Mouse (Mus musculus) granulocyte monocyte progenitor cell, adult 5-6 weeks (primary cell): Measurements from ENCODE around the gene Pbx2. TPM values are rescaled to one million over a fixed set of nuclear protein-coding genes. Genes with fewer than 3 reads are reported as not detected.
"Not testable (repeated sequence)": the region's sequence is repeated elsewhere in the genome, so short reads cannot be mapped to it uniquely, and the experiment has no call there.

Experiments used
- ATAC-seq: replicated peaks from 2 replicates; pipeline ENCODE4 v1.8.0; 2016; ENCODE audit warnings: mild to moderate bottlenecking, moderate TSS enrichment, inconsistent platforms; ENCODE audit not compliant: poor library complexity, severe bottlenecking
- total RNA-seq, 2 experiments: library from RNA; stranded (forward) in 1 of 2; stranded (reverse) in 1 of 2; fragments of 200-712, 200-1000 nt in 1 of 2; fragments of >200 nt in 1 of 2; fragmentation: Nextera tagmentation in 1 of 2; gene quantifications; 2 replicates each; pipeline ENCODE4 v1.2.3; 2014 to 2017

The Pbx2 gene
- total RNA-seq (2014; fragmentation: Nextera tagmentation): 21.1 and 29.7 TPM in 2 replicates
- total RNA-seq (2017): 25.1 and 34.4 TPM in 2 replicates

- no peak for ATAC-seq
Measured at GRCm38 (mm10) chr17:34591029-34591993, at the start of gene Pbx2. TSS of gene Pbx2 (plus strand) at chr17:34591266.

DNA sequence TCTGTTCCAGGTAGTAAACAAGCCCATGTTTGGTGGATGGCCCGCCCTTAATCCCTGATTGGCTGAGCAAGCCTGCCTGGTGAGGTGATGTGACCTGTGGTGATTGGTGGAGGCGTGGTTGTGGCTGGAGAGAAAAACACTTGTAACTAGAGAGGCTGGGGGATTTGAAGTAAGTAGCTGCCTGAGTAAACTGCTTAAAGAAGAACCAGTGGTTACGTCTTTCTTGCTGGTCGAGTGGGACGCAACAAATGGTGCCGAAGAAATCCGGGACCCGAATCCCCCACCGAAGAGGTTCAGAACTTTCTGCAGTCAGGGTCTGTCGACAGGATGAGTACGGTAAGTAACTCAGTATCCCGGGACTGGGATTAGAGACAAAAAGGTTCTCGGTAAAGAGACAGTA lies 47.5 kb upstream of the Pbx2 start:
- not testable (repeated sequence) for ATAC-seq

GRCm38 (mm10) chr17:34546797-34547196 lies 44.3 kb upstream of the Pbx2 start:
- ATAC-seq: no peak

DNA sequence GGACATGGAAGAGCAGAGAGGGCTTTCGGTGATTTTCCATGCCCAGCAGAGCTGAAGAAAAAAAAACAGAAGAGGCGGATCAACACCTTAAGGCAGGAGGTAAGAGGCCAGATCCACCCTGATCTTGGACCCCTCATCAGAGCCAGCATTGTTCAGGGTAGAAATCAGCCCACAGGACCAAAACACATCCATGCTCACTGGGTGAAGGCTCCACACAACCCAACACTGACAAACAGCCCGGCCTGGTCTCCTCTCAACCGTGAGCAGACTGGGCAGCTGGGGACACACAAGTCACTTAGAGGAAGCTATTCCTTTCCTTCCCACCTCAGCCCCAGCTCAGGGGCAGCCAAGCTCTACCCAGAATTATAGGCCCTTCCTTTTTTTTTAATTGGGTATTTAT lies 43.5 kb upstream of the Pbx2 start:
- no peak for ATAC-seq

DNA sequence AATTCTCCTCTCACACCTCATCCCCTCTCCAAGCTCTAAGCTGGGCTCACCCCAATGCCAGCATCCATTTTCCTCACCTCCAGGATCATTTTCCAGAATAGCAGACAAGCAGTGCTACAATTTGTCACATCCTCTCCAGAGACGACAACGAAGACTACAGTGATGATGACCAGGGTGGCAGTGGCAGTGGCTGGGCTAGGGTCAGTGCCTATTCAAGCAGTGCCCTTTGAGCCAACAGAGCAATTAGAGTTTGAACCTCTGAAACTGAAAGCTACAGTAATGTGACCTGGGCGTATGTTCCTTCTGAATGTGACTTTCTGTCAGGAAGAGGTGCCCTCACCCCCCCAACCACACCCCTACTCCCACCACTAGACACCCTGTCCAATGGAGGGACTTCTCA lies 41.9 kb upstream of the Pbx2 start:
- ATAC-seq: no peak

GRCm38 (mm10) chr17:34549843-34550242 lies 41.2 kb upstream of the Pbx2 start:
- ATAC-seq: no peak

DNA sequence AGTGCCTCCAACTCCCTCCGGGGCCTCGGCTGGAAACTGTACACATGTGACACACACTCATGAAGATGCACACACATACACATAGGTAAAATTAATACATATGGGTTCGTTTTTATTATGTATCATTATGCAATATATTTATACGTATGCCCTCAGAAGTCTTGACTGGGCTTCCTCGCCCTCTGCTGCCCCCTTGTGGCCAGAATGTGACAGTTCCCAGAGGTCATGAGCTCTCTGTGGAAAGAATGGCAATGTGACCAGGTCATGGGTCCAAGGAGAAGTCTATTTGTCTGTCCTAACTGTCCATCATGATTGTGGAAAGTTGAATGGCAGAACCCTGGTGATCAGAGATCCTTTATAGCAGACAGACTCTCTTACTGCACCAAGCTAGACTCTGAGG lies 35.6 kb upstream of the Pbx2 start:
- peak; percentile 74 for ATAC-seq

GRCm38 (mm10) chr17:34556406-34556805 lies 34.7 kb upstream of the Pbx2 start:
- ATAC-seq: no peak

GRCm38 (mm10) chr17:34557411-34557810 lies 33.7 kb upstream of the Pbx2 start:
- no peak for ATAC-seq

DNA sequence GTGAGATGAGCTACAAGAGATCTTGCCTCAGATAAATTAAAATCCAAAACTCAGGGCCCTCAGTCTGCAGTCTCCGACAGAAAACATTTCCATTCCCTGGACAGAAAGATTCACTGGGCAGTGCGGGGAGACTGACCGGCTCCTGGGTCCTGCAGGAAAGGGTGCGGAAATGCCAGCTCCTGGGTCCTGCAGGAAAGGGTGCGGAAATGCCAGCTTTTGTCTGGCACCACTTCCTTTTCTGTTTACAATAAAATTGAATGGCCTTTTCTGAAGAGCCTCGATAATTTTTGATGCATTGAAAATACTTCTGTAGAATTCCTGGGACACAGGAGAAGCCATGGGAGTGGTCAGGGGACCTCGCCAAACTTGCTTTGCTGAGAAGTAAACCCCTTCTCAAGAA lies 31.9 kb upstream of the Pbx2 start:
- no peak for ATAC-seq

- ATAC-seq: no peak
Measured at GRCm38 (mm10) chr17:34559895-34560294, 31.2 kb upstream of the Pbx2 start.

GRCm38 (mm10) chr17:34560438-34560837 lies 30.6 kb upstream of the Pbx2 start:
- no peak for ATAC-seq

DNA sequence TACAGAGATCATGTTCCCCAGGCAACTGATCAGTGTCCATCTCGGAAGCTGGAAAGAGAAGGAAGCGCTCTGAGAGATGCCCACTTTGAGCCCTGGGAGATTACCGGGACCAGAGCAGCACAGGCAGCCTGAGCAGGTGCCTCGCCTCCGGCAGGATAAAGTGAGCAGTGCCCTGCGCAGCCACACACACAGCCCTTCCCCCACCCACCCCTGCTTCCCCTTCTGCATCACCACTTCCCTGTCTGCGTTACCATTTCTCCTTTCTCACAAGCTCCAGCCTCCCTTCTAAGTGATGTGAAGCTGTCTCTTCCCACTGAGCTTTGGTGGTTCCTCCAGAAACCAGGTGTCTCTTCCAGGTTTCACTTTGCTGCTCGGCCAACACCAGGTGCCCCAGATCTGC lies 29.9 kb upstream of the Pbx2 start:
- ATAC-seq: peak; percentile 84

DNA sequence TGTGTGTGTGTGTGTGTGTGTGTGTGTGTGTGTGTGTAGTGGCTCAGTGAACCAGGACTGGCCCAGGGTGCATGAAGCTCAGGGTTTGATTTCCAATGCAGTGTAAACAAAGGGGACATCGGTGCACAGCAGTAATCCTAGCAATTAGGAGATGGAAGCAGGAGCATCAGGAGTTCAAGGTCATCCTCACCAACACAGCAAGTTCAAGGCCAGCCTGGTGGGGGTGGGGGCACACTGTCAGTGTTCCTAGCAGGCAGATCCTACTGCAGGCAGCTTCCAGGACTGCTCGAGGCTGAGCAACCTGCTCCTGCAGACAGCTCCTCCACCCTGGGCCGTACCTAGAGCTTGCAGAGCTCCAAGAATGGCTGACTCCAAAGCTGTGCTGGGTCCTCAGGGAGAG lies 28.5 kb upstream of the Pbx2 start:
- no peak for ATAC-seq

DNA sequence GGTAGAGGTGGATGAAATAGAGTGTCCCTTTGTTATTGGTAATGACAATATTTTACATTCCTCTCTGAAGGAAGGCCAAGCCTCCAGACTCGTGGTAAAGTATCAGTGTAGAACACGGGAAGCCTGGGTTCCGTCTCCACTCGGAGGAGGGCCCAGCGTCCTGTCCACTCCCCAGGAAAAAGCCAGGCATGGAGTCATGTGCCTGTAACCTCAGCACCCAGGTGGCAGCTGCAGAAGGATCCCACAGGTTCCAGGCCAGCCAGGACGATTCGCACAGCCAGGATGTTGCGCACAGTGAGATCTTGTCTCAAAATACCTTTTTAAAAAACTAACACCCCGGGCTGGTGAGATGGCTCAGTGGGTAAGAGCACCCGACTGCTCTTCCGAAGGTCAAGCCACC lies 27.7 kb upstream of the Pbx2 start:
- no peak for ATAC-seq

GRCm38 (mm10) chr17:34564003-34564421 lies 27.1 kb upstream of the Pbx2 start, which contains the start of gene Notch4:
TSS of gene Notch4 (plus strand) at chr17:34564268.
- 0 out of 2 replicates have a peak, but pooled peaks have one; percentile 13 for ATAC-seq

- no peak for ATAC-seq
Measured at GRCm38 (mm10) chr17:34564796-34565195, 26.3 kb upstream of the Pbx2 start.

- no peak for ATAC-seq
Measured at GRCm38 (mm10) chr17:34567311-34567710, 23.8 kb upstream of the Pbx2 start.

DNA sequence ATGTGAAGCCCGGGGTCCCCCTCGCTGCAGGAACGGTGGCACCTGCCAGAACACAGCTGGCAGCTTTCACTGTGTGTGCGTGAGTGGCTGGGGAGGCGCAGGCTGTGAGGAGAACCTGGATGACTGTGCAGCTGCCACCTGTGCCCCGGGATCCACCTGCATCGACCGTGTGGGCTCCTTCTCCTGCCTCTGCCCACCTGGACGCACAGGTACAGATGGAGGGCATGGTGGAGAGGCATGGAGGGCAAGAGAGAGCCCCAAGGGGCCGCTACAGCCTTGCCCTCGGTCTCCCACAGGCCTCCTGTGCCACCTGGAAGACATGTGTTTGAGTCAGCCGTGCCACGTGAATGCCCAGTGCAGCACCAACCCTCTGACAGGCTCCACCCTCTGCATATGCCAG lies 22.6 kb upstream of the Pbx2 start:
- ATAC-seq: no peak

- no peak for ATAC-seq
Measured at GRCm38 (mm10) chr17:34569919-34570318, 21.1 kb upstream of the Pbx2 start.

DNA sequence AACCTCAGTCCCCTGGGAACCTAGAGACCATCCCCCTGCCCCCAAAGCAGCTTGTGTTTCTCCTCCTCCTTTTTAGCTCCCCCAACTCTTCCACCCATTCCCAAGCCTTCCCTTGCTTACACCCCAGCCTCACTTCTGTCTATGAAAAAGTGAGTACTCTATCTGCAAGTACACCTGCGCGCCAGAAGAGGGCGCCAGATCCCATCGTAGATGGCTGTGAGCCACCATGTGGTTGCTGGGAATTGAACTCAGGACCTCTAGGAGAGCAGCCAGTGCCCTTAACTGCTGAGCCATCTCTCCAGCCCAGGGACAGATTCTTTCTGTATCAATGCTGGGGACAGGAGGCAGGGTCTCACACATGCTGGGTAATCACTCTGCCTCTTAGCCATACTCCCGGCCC lies 19.2 kb upstream of the Pbx2 start:
- peak; percentile 41 for ATAC-seq

DNA sequence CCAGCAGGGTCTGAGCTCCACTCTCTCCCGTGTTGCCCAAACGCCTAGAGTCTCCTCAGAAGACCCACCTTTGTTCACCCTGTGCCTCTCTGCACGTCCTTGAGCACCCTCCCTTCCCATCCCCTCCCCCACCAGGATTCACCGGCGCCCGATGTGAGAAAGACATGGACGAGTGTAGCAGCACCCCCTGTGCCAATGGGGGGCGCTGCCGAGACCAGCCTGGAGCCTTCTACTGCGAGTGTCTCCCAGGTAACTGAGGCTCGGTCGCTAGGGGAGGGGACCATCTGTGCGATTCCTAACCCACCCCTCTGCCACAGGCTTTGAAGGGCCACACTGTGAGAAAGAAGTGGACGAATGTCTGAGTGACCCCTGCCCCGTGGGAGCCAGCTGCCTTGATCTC lies 18.7 kb upstream of the Pbx2 start:
- ATAC-seq: no peak
